Mouse (Mus musculus) midbrain, embryonic 12.5 days (tissue): Measurements from ENCODE around the gene Dydc2. TPM values are rescaled to one million over a fixed set of nuclear protein-coding genes. Genes with fewer than 3 reads are reported as not detected.
"Not testable (repeated sequence)": the region's sequence is repeated elsewhere in the genome, so short reads cannot be mapped to it uniquely, and the experiment has no call there.

Experiments
- ATAC-seq: fragments of 200-750 bp; cut with Nextera tagmentation; 2 replicates; pipeline ENCODE4 v1.8.0; 2017; ENCODE audit warnings: low read depth, moderate TSS enrichment, moderate library complexity; ENCODE audit not compliant: low FRiP score
- H3K27ac ChIP-seq: fragments of 300-500 bp; sonication (generic); replicated peaks from 2 replicates; pipeline ENCODE4 v1.5.1; 2016; ENCODE audit warnings: mild to moderate bottlenecking
- H3K27me3 ChIP-seq: fragments of 300-500 bp; sonication (generic); 2 replicates; pipeline ENCODE4 v1.6.1; 2016; ENCODE audit warnings: mild to moderate bottlenecking
- H3K36me3 ChIP-seq: fragments of 300-500 bp; sonication (generic); 2 replicates; pipeline ENCODE4 v1.6.1; 2016
- H3K4me1 ChIP-seq: fragments of 300-500 bp; sonication (generic); 2 replicates; pipeline ENCODE4 v1.6.1; 2016
- H3K4me2 ChIP-seq: fragments of 300-500 bp; sonication (generic); replicated peaks from 2 replicates; pipeline ENCODE4 v1.6.1; 2016; ENCODE audit warnings: mild to moderate bottlenecking, moderate library complexity
- H3K4me3 ChIP-seq: fragments of 300-500 bp; sonication (generic); 2 replicates; pipeline ENCODE4 v1.5.1; 2016; ENCODE audit warnings: mild to moderate bottlenecking
- H3K9ac ChIP-seq: fragments of 300-500 bp; sonication (generic); replicated peaks from 2 replicates; pipeline ENCODE4 v1.6.1; 2016; ENCODE audit warnings: mild to moderate bottlenecking, moderate library complexity
- H3K9me3 ChIP-seq: fragments of 300-500 bp; sonication (generic); 2 replicates; pipeline ENCODE4 v1.6.1; 2016; ENCODE audit warnings: mild to moderate bottlenecking
- WGBS: fragments of 180-500 bp; shearing (Covaris S2); methylation state at CpG from one replicate; pipeline ENCODE4 v1.1.7; 2016; 5-methylcytosine and 5-hydroxymethylcytosine counted together
- polyA plus RNA-seq: library from polyadenylated mRNA; unstranded; fragments of >200 nt; fragmentation: Nextera tagmentation; extraction: Ambion mirVana; gene quantifications from 2 replicates; pipeline ENCODE4 v1.2.1, GENCODE M21; 2016

Gene Dydc2
- polyA plus RNA-seq, 1 experiment from 2014 or later = 0.37 TPM

- WGBS = 69% methylated on average over 1 of the region's 1 CpGs
- H3K4me1 ChIP-seq = no peaks in the 10 kb centered on the region
- no peaks in the 10 kb centered on the region for H3K27me3 ChIP-seq
- H3K36me3 ChIP-seq = no peaks in the 10 kb centered on the region
- no peak for ATAC-seq
- H3K9ac ChIP-seq = no peak overlapping the region
- no peak overlapping the region for H3K27ac ChIP-seq
- H3K4me2 ChIP-seq = no peak overlapping the region
- no peaks in the 10 kb centered on the region for H3K9me3 ChIP-seq
- H3K4me3 ChIP-seq = no peak overlapping the region
These were observed 18.5 kb upstream of the Dydc2 start for GRCm38 (mm10) chr14:41087509-41087908.

- Histone ChIP-seq H3K9me3 (no peaks in the 10 kb centered on the region), H3K9ac (no peak overlapping the region), H3K36me3 (no peaks in the 10 kb centered on the region), H3K4me3 (no peak overlapping the region), H3K4me2 (no peak overlapping the region), H3K27ac (no peak overlapping the region), H3K27me3 (no peaks in the 10 kb centered on the region), H3K4me1 (no peaks in the 10 kb centered on the region)
- 87% methylated on average over 2 of the region's 2 CpGs for WGBS
- no peak for ATAC-seq
These were observed 13.4 kb upstream of the Dydc2 start for GRCm38 (mm10) chr14:41082408-41082807.

- peak overlapping the region; percentile 43; the same call in 1 of the 2 replicates for H3K9ac ChIP-seq
- ATAC-seq = no peak; the same call in 1 of the 2 replicates
- no peaks in the 10 kb centered on the region for H3K36me3 ChIP-seq
- H3K4me2 ChIP-seq = peak overlapping the region; percentile 79
- no peak overlapping the region for H3K27ac ChIP-seq
- H3K4me1 ChIP-seq = peaks cover 6% of the 10 kb centered on the region
- H3K4me3 ChIP-seq = peak overlapping the region; percentile 45
- WGBS = 1% methylated on average over 8 of the region's 8 CpGs
- H3K9me3 ChIP-seq = no peaks in the 10 kb centered on the region
- H3K27me3 ChIP-seq = no peaks in the 10 kb centered on the region
These were observed 3.9 kb upstream of the Dydc2 start for GRCm38 (mm10) chr14:41072944-41073275.

GRCm38 (mm10) chr14:41072229-41072943, 3.4 kb upstream of the Dydc2 start, which contains the start of gene Dydc1:
Gene Dydc1 (plus strand): TSS chr14:41072911.
- Histone ChIP-seq H3K4me2 (peak within 1 kb of the TSS; percentile 79), H3K27ac (no peak within 1 kb of the TSS), H3K4me1 (peaks cover 6% of the 10 kb centered on the region), H3K36me3 (no peaks in the 10 kb centered on the region), H3K9me3 (no peaks in the 10 kb centered on the region), H3K9ac (peak within 1 kb of the TSS; percentile 43; the same call in 1 of the 2 replicates), H3K27me3 (no peaks in the 10 kb centered on the region), H3K4me3 (peak within 1 kb of the TSS; percentile 45)
- 14% methylated on average over 23 of the region's 23 CpGs for WGBS
- peak; percentile 95 for ATAC-seq

GRCm38 (mm10) chr14:41070343-41070742, 1.3 kb upstream of the Dydc2 start:
- H3K9me3 ChIP-seq = no peaks in the 10 kb centered on the region
- H3K27ac ChIP-seq = no peak overlapping the region
- H3K36me3 ChIP-seq = no peaks in the 10 kb centered on the region
- no peaks in the 10 kb centered on the region for H3K27me3 ChIP-seq
- no peak overlapping the region for H3K9ac ChIP-seq
- WGBS = 66% methylated on average over 3 of the region's 3 CpGs
- no peak for ATAC-seq
- H3K4me2 ChIP-seq = no peak overlapping the region
- peaks cover 6% of the 10 kb centered on the region for H3K4me1 ChIP-seq
- H3K4me3 ChIP-seq = no peak overlapping the region

GRCm38 (mm10) chr14:41066416-41066815, 2.6 kb downstream of the Dydc2 start:
- 7% methylated on average over 1 of the region's 1 CpGs for WGBS
- no peak for ATAC-seq
- H3K27me3 ChIP-seq = no peaks in the 10 kb centered on the region

GRCm38 (mm10) chr14:41065168-41065567, 3.8 kb downstream of the Dydc2 start:
- Histone ChIP-seq H3K9me3 (no peaks in the 10 kb centered on the region), H3K4me3 (no peak overlapping the region), H3K27ac (no peak overlapping the region), H3K36me3 (no peaks in the 10 kb centered on the region), H3K4me2 (no peak overlapping the region), H3K9ac (no peak overlapping the region), H3K27me3 (no peaks in the 10 kb centered on the region), H3K4me1 (no peaks in the 10 kb centered on the region)
- no peak for ATAC-seq
- WGBS = 64% methylated on average over 1 of the region's 2 CpGs

More at GRCm38 (mm10) chr14:41066416-41066815, 2.6 kb downstream of the Dydc2 start:
- no peak overlapping the region for H3K4me2 ChIP-seq
- no peaks in the 10 kb centered on the region for H3K36me3 ChIP-seq
- no peak overlapping the region for H3K9ac ChIP-seq
- no peak overlapping the region for H3K4me3 ChIP-seq
- no peaks in the 10 kb centered on the region for H3K9me3 ChIP-seq
- no peak overlapping the region for H3K27ac ChIP-seq
- H3K4me1 ChIP-seq = no peaks in the 10 kb centered on the region

GRCm38 (mm10) chr14:41053190-41053589, 15.8 kb downstream of the Dydc2 start:
- H3K9ac ChIP-seq, H3K27ac ChIP-seq, H3K4me3 ChIP-seq, H3K4me1 ChIP-seq, H3K36me3 ChIP-seq, H3K4me2 ChIP-seq, ATAC-seq, H3K9me3 ChIP-seq, H3K27me3 ChIP-seq: not testable (repeated sequence)
- 73% methylated on average over 3 of the region's 4 CpGs for WGBS

GRCm38 (mm10) chr14:41052481-41052880, 16.5 kb downstream of the Dydc2 start:
- no peak overlapping the region for H3K4me3 ChIP-seq
- no peaks in the 10 kb centered on the region for H3K36me3 ChIP-seq
- whole genome bisulfite sequencing = 81% methylated on average over 5 of the region's 5 CpGs
- H3K9me3 ChIP-seq = 0 out of 2 replicates have a peak, but pooled peaks cover 4% of the 10 kb centered on the region
- H3K4me1 ChIP-seq = no peaks in the 10 kb centered on the region
- no peak overlapping the region for H3K4me2 ChIP-seq
- no peaks in the 10 kb centered on the region for H3K27me3 ChIP-seq
- ATAC-seq = no peak
- H3K9ac ChIP-seq = no peak overlapping the region
- no peak overlapping the region for H3K27ac ChIP-seq

GRCm38 (mm10) chr14:41050471-41050870, 18.5 kb downstream of the Dydc2 start:
- no peak overlapping the region for H3K4me2 ChIP-seq
- no peak overlapping the region for H3K9ac ChIP-seq
- no peak overlapping the region for H3K27ac ChIP-seq
- no peaks in the 10 kb centered on the region for H3K36me3 ChIP-seq
- H3K9me3 ChIP-seq = 0 out of 2 replicates have a peak, but pooled peaks cover 4% of the 10 kb centered on the region
- no peaks in the 10 kb centered on the region for H3K4me1 ChIP-seq
- ATAC-seq = no peak
- H3K27me3 ChIP-seq = no peaks in the 10 kb centered on the region
- WGBS = 79% methylated on average over 6 of the region's 6 CpGs
- H3K4me3 ChIP-seq = no peak overlapping the region

- Histone ChIP-seq H3K36me3 (no peaks in the 10 kb centered on the region), H3K4me2 (no peak overlapping the region), H3K27me3 (no peaks in the 10 kb centered on the region), H3K9me3 (no peaks in the 10 kb centered on the region), H3K9ac (no peak overlapping the region), H3K4me1 (no peaks in the 10 kb centered on the region), H3K27ac (no peak overlapping the region), H3K4me3 (no peak overlapping the region)
- WGBS = 69% methylated on average over 2 of the region's 2 CpGs
- ATAC-seq = no peak
These were observed 21.6 kb downstream of the Dydc2 start for GRCm38 (mm10) chr14:41047402-41047801.

GRCm38 (mm10) chr14:41035146-41035798, 33.7 kb downstream of the Dydc2 start:
- ATAC-seq = peak; percentile 55
- H3K27me3 ChIP-seq = no peaks in the 10 kb centered on the region
- no peak overlapping the region for H3K27ac ChIP-seq
- H3K4me2 ChIP-seq = no peak overlapping the region
- H3K36me3 ChIP-seq = no peaks in the 10 kb centered on the region
- no peaks in the 10 kb centered on the region for H3K9me3 ChIP-seq
- WGBS = 34% methylated on average over 6 of the region's 6 CpGs
- no peaks in the 10 kb centered on the region for H3K4me1 ChIP-seq
- no peak overlapping the region for H3K4me3 ChIP-seq
- no peak overlapping the region for H3K9ac ChIP-seq
